Mouse (Mus musculus): ENCODE measurements at regions not wholly inside any gene's neighbourhood (a gene's known extent, or its start where the extent isn't known, plus 50 kb on each side); places are given as distances from the start of the nearest gene placed in this dataset.

- no peaks in the 10 kb centered on the region for H3K36me3 ChIP-seq (ENCODE audit: control insufficient read depth, insufficient read depth, low read length)
- no peaks in the 10 kb centered on the region for H3K27me3 ChIP-seq (ENCODE audit: control insufficient read depth, insufficient read depth, low read length)
- no peak overlapping the region for H3K4me2 ChIP-seq (replicated peaks; ENCODE audit: low read depth, low read length)
- no peaks in the 10 kb centered on the region for H3K9me3 ChIP-seq (ENCODE audit: control insufficient read depth, low read depth, low read length)
- ATAC-seq (ENCODE audit: insufficient number of reproducible peaks, insufficient read depth, low FRiP score, low read depth) = no peak
- WGBS = 71% methylated on average over 3 of the region's 3 CpGs
- H3K9ac ChIP-seq (replicated peaks; ENCODE audit: low read depth, low read length) = no peak overlapping the region
- no peak overlapping the region for H3K4me3 ChIP-seq (ENCODE audit: low read depth, low read length)
- no peak overlapping the region for H3K27ac ChIP-seq (ENCODE audit: low read length)
- no peaks in the 10 kb centered on the region for H3K4me1 ChIP-seq (ENCODE audit: control insufficient read depth, insufficient read depth, low read length)
Measured at GRCm38 (mm10) chr3:39062415-39062814, 175.7 kb downstream of the Fat4 start.

- WGBS = 25% methylated on average over 6 of the region's 6 CpGs
Measured at GRCm38 (mm10) chr3:39065457-39065856, 178.7 kb downstream of the Fat4 start.

DNA sequence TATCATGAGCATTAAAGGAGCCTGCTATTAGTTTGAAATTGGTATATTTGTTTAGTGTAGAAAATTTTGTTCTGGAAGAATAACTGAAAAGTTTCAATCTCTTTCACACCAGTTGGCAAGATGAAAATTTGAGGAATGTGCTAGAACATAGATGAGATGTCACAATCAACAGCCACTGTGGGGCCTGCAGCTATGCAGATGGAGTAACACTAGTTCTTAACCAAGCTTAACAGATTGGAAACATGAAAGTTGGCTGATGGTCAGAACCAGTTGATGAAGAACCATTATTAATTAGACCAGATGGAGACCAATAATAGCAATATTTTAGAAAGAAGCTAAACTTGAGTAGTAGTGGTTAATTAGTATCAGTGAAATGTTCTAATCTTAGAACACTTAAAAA, 182.3 kb downstream of the Fat4 start:
- H3K9me3 ChIP-seq (ENCODE audit: control insufficient read depth, low read depth, low read length) = no peaks in the 10 kb centered on the region
- H3K4me3 ChIP-seq (ENCODE audit: low read depth, low read length) = no peak overlapping the region
- no peak for ATAC-seq (ENCODE audit: insufficient number of reproducible peaks, insufficient read depth, low FRiP score, low read depth)
- H3K4me1 ChIP-seq (ENCODE audit: control insufficient read depth, insufficient read depth, low read length) = no peaks in the 10 kb centered on the region
- H3K9ac ChIP-seq (replicated peaks; ENCODE audit: low read depth, low read length) = no peak overlapping the region
- H3K27ac ChIP-seq (ENCODE audit: low read length) = no peak overlapping the region
- no peak overlapping the region for H3K4me2 ChIP-seq (replicated peaks; ENCODE audit: low read depth, low read length)
- H3K27me3 ChIP-seq (ENCODE audit: control insufficient read depth, insufficient read depth, low read length) = no peaks in the 10 kb centered on the region
- H3K36me3 ChIP-seq (ENCODE audit: control insufficient read depth, insufficient read depth, low read length) = no peaks in the 10 kb centered on the region

More at GRCm38 (mm10) chr3:39065457-39065856, 178.7 kb downstream of the Fat4 start:
- no peaks in the 10 kb centered on the region for H3K9me3 ChIP-seq (ENCODE audit: control insufficient read depth, low read depth, low read length)
- H3K4me2 ChIP-seq (replicated peaks; ENCODE audit: low read depth, low read length) = no peak overlapping the region
- H3K27me3 ChIP-seq (ENCODE audit: control insufficient read depth, insufficient read depth, low read length) = no peaks in the 10 kb centered on the region
- H3K4me1 ChIP-seq (ENCODE audit: control insufficient read depth, insufficient read depth, low read length) = no peaks in the 10 kb centered on the region
- no peak overlapping the region for H3K27ac ChIP-seq (ENCODE audit: low read length)
- ATAC-seq (ENCODE audit: insufficient number of reproducible peaks, insufficient read depth, low FRiP score, low read depth) = no peak
- no peak overlapping the region for H3K4me3 ChIP-seq (ENCODE audit: low read depth, low read length)
- H3K36me3 ChIP-seq (ENCODE audit: control insufficient read depth, insufficient read depth, low read length) = no peaks in the 10 kb centered on the region
- no peak overlapping the region for H3K9ac ChIP-seq (replicated peaks; ENCODE audit: low read depth, low read length)

DNA sequence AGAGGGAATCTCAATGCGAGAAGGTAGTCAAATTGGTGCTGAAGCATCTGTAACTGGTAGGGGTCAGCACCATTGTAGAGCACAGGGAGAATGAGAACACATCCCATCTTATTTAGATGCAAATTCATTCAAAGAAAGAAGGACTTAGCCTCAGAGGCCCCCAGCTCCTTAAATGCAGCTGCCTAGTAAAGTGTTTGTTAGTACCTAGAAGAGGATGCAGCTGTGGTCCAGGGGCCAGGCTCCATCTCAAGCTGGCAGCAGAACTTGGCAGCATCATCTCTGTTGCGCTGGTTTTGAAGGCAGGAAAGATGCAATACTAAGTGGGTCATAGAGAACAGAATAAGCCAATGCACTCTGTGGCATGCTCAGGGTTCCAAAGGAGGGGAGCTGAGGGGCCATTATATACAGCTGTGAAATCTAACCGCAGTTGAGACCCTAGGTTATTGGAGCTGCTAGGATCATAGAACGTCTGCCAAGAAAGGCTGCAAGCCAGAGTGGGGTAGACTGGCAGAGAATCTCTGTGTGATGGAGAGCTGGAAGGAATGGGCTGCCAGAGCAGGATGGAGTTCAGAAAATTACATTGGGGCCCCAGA, 196.0 kb downstream of the Fat4 start:
- 78% methylated on average over 4 of the region's 4 CpGs for WGBS

DNA sequence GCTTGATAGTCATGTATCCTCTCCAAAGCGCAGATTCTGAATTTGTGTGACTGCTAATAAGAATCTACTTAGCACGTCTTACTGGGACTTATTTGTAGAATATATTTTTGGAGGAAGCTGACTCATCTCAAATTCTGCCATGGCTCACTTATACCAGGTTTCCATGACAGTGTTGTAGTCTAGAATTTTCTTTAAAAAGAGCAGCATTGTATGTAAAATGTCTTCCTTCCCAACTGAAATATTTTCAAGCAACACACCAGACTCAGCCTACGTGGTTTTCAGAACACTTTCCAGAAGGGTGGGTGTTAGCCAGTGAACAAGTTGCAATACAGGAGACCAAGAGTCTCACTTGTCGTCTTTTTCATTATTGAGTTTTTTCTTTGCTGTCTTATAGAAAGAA, 202.2 kb downstream of the Fat4 start:
- no peak overlapping the region for H3K9ac ChIP-seq (replicated peaks; ENCODE audit: low read depth, low read length)
- no peak for ATAC-seq (ENCODE audit: insufficient number of reproducible peaks, insufficient read depth, low FRiP score, low read depth)
- no peak overlapping the region for H3K4me2 ChIP-seq (replicated peaks; ENCODE audit: low read depth, low read length)
- 90% methylated on average over 4 of the region's 4 CpGs for WGBS
- H3K9me3 ChIP-seq (ENCODE audit: control insufficient read depth, low read depth, low read length) = no peaks in the 10 kb centered on the region
- H3K27ac ChIP-seq (ENCODE audit: low read length) = no peak overlapping the region
- H3K4me3 ChIP-seq (ENCODE audit: low read depth, low read length) = no peak overlapping the region
- H3K4me1 ChIP-seq (ENCODE audit: control insufficient read depth, insufficient read depth, low read length) = no peaks in the 10 kb centered on the region
- no peaks in the 10 kb centered on the region for H3K36me3 ChIP-seq (ENCODE audit: control insufficient read depth, insufficient read depth, low read length)
- no peaks in the 10 kb centered on the region for H3K27me3 ChIP-seq (ENCODE audit: control insufficient read depth, insufficient read depth, low read length)

More for the DNA sequence above, 196.0 kb downstream of the Fat4 start:
- Histone ChIP-seq H3K4me1 (ENCODE audit: control insufficient read depth, insufficient read depth, low read length) (no peaks in the 10 kb centered on the region), H3K9ac (replicated peaks; ENCODE audit: low read depth, low read length) (no peak overlapping the region), H3K4me3 (ENCODE audit: low read depth, low read length) (no peak overlapping the region), H3K36me3 (ENCODE audit: control insufficient read depth, insufficient read depth, low read length) (no peaks in the 10 kb centered on the region), H3K27ac (ENCODE audit: low read length) (no peak overlapping the region), H3K27me3 (ENCODE audit: control insufficient read depth, insufficient read depth, low read length) (no peaks in the 10 kb centered on the region), H3K9me3 (ENCODE audit: control insufficient read depth, low read depth, low read length) (no peaks in the 10 kb centered on the region), H3K4me2 (replicated peaks; ENCODE audit: low read depth, low read length) (no peak overlapping the region)
- ATAC-seq (ENCODE audit: insufficient number of reproducible peaks, insufficient read depth, low FRiP score, low read depth) = no peak

- no peaks in the 10 kb centered on the region for H3K27me3 ChIP-seq (ENCODE audit: control insufficient read depth, insufficient read depth, low read length)
Measured at GRCm38 (mm10) chr3:39102324-39102723, 215.6 kb downstream of the Fat4 start.

DNA sequence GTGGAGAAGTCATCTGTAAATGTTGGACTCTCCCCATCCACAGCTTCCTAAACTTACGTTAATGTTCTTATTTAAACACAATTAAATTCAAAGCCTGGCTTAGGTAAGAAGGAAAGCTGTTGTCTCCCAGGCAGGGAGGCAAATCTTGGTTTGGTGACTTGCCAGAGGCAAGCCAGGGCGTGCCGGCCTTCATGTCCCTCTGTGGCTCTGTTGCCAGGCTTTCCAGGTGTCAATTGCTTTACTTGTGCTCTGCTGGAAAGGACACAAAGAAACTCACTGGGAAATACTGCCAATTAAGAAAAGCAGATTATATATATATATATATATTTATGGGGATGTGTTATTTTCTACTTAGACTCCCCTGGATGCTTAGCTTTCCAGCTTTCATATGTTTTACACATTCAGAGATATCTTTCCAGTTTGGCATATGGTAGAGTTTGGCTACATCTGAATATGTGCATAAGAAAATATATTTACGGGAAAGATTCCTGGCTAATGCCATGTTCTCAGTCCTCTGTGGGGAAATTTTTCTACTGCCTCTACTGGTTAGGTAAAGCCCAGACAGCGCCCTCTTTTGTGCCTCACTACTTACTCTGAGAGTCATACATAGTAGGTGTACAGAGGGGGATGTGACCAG, 223.1 kb downstream of the Fat4 start:
- Histone ChIP-seq H3K4me2 (replicated peaks; ENCODE audit: low read depth, low read length) (no peak overlapping the region), H3K9ac (replicated peaks; ENCODE audit: low read depth, low read length) (no peak overlapping the region), H3K4me3 (ENCODE audit: low read depth, low read length) (no peak overlapping the region), H3K4me1 (ENCODE audit: control insufficient read depth, insufficient read depth, low read length) (no peaks in the 10 kb centered on the region), H3K36me3 (ENCODE audit: control insufficient read depth, insufficient read depth, low read length) (no peaks in the 10 kb centered on the region), H3K27me3 (ENCODE audit: control insufficient read depth, insufficient read depth, low read length) (no peaks in the 10 kb centered on the region), H3K27ac (ENCODE audit: low read length) (no peak overlapping the region), H3K9me3 (ENCODE audit: control insufficient read depth, low read depth, low read length) (no peaks in the 10 kb centered on the region)
- ATAC-seq (ENCODE audit: insufficient number of reproducible peaks, insufficient read depth, low FRiP score, low read depth) = no peak
- 87% methylated on average over 5 of the region's 5 CpGs for WGBS

More at GRCm38 (mm10) chr3:39102324-39102723, 215.6 kb downstream of the Fat4 start:
- H3K4me3 ChIP-seq (ENCODE audit: low read depth, low read length) = no peak overlapping the region
- no peak overlapping the region for H3K27ac ChIP-seq (ENCODE audit: low read length)
- H3K9ac ChIP-seq (replicated peaks; ENCODE audit: low read depth, low read length) = no peak overlapping the region
- H3K4me1 ChIP-seq (ENCODE audit: control insufficient read depth, insufficient read depth, low read length) = no peaks in the 10 kb centered on the region
- WGBS = 77% methylated on average over 3 of the region's 3 CpGs
- no peak overlapping the region for H3K4me2 ChIP-seq (replicated peaks; ENCODE audit: low read depth, low read length)
- no peak for ATAC-seq (ENCODE audit: insufficient number of reproducible peaks, insufficient read depth, low FRiP score, low read depth)
- no peaks in the 10 kb centered on the region for H3K36me3 ChIP-seq (ENCODE audit: control insufficient read depth, insufficient read depth, low read length)
- H3K9me3 ChIP-seq (ENCODE audit: control insufficient read depth, low read depth, low read length) = no peaks in the 10 kb centered on the region

- WGBS = 73% methylated on average over 3 of the region's 3 CpGs
Measured at GRCm38 (mm10) chr3:39114056-39114455, 227.3 kb downstream of the Fat4 start.

DNA sequence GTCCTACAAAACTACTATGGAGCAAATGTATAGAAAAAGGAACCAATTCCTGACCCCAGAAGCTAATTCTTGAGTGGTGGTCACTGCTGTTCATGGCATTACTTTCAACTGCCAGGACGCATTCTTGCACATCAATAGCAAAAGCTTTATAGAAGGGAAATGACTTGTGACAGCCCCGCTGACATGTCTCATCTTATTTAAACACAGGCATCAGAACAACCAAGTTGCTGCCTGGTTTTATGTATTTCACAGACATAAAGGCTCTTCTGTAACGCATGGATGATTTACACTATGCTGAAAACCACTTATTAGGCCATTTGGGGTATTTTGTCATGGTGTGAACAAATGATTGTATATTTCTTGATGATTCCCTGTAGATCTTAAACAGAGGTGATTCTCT, 228.1 kb downstream of the Fat4 start:
- no peak overlapping the region for H3K27ac ChIP-seq (ENCODE audit: low read length)
- no peaks in the 10 kb centered on the region for H3K9me3 ChIP-seq (ENCODE audit: control insufficient read depth, low read depth, low read length)
- no peak for ATAC-seq (ENCODE audit: insufficient number of reproducible peaks, insufficient read depth, low FRiP score, low read depth)
- WGBS = 73% methylated on average over 3 of the region's 3 CpGs
- no peak overlapping the region for H3K4me3 ChIP-seq (ENCODE audit: low read depth, low read length)
- no peaks in the 10 kb centered on the region for H3K36me3 ChIP-seq (ENCODE audit: control insufficient read depth, insufficient read depth, low read length)
- no peaks in the 10 kb centered on the region for H3K27me3 ChIP-seq (ENCODE audit: control insufficient read depth, insufficient read depth, low read length)
- H3K4me1 ChIP-seq (ENCODE audit: control insufficient read depth, insufficient read depth, low read length) = no peaks in the 10 kb centered on the region
- H3K4me2 ChIP-seq (replicated peaks; ENCODE audit: low read depth, low read length) = no peak overlapping the region
- no peak overlapping the region for H3K9ac ChIP-seq (replicated peaks; ENCODE audit: low read depth, low read length)

More at GRCm38 (mm10) chr3:39114056-39114455, 227.3 kb downstream of the Fat4 start:
- Histone ChIP-seq H3K9ac (replicated peaks; ENCODE audit: low read depth, low read length) (no peak overlapping the region), H3K4me2 (replicated peaks; ENCODE audit: low read depth, low read length) (no peak overlapping the region), H3K27ac (ENCODE audit: low read length) (no peak overlapping the region), H3K4me1 (ENCODE audit: control insufficient read depth, insufficient read depth, low read length) (no peaks in the 10 kb centered on the region), H3K36me3 (ENCODE audit: control insufficient read depth, insufficient read depth, low read length) (no peaks in the 10 kb centered on the region), H3K27me3 (ENCODE audit: control insufficient read depth, insufficient read depth, low read length) (no peaks in the 10 kb centered on the region), H3K9me3 (ENCODE audit: control insufficient read depth, low read depth, low read length) (no peaks in the 10 kb centered on the region), H3K4me3 (ENCODE audit: low read depth, low read length) (no peak overlapping the region)
- no peak for ATAC-seq (ENCODE audit: insufficient number of reproducible peaks, insufficient read depth, low FRiP score, low read depth)
